In the genomic region with DNA sequence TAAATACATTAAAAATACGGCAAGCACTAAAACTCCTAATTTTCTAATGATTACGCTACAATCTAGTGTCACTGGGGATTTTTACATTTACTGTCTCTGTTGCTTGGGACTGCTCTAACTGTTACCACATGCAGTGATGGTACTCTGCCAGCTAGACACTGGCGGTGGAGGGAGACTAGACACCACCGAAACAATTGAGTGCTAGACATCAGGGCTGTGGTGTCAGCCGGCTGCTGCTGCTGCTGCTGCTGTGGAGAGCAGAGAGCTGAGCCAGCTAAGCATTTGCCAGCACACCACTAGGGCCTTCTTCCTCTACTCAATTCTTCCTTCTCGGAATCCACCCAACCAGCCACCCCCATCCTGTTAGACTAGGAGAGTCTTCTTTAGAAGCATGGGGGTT, we compare ENCODE assay signal across 13 mouse cellular contexts. TPM values are rescaled to one million over a fixed set of nuclear protein-coding genes. Genes with fewer than 3 reads are reported as not detected.
A peak's percentile ranks its signal among the peaks of the same experiment; 100 is the strongest.
DNase-seq lines count a peak whose midpoint lies in the region; ATAC-seq and TF ChIP-seq lines count a peak whose summit lies in the region.
"Had no signal": no experiment of that assay in that cellular context is flagged by ENCODE, and none has a peak within 500 bp of the region (broad histone marks: within the 10 kb centered on the region; RNA-seq: fewer than 3 reads in every experiment).

No protein-coding gene starts in this region.

- no peak overlapping the region; the same call in 1 of the 2 replicates for H3K4me2 ChIP-seq in midbrain, embryonic 12.5 days (replicated peaks)
- no peak overlapping the region for H3K4me2 ChIP-seq in forebrain, postnatal 0 days (ENCODE audit: low read depth)
- H3K4me2 ChIP-seq in neural tube, embryonic 13.5 days: peak overlapping the region; percentile 57

- H3K36me3 ChIP-seq in midbrain, embryonic 12.5 days: no peaks in the 10 kb centered on the region
- H3K36me3 ChIP-seq in midbrain, embryonic 10.5 days: no peaks in the 10 kb centered on the region
- no peaks in the 10 kb centered on the region for H3K36me3 ChIP-seq in forebrain, postnatal 0 days (ENCODE audit: insufficient read depth)
- no peaks in the 10 kb centered on the region for H3K36me3 ChIP-seq in neural tube, embryonic 13.5 days
- H3K36me3 ChIP-seq: embryonic facial prominence, embryonic 12.5 days; heart, embryonic 10.5 days; liver, embryonic 12.5 days had no signal

- no peak overlapping the region for H3K4me3 ChIP-seq in midbrain, embryonic 12.5 days
- no peak overlapping the region for H3K4me3 ChIP-seq in midbrain, embryonic 10.5 days
- no peak overlapping the region for H3K4me3 ChIP-seq in forebrain, postnatal 0 days (ENCODE audit: low read depth, low read length)
- no peak overlapping the region for H3K4me3 ChIP-seq in neural tube, embryonic 13.5 days
- H3K4me3 ChIP-seq: liver, embryonic 12.5 days had no signal

- H3K9ac ChIP-seq in midbrain, embryonic 12.5 days (replicated peaks): no peak overlapping the region
- no peak overlapping the region for H3K9ac ChIP-seq in forebrain, postnatal 0 days
- no peak overlapping the region for H3K9ac ChIP-seq in neural tube, embryonic 13.5 days
- H3K9ac ChIP-seq: embryonic facial prominence, embryonic 12.5 days; liver, embryonic 12.5 days had no signal

- peaks cover 6% of the 10 kb centered on the region; the same call in 1 of the 2 replicates for H3K27me3 ChIP-seq in midbrain, embryonic 12.5 days
- no peaks in the 10 kb centered on the region; the same call in 1 of the 2 replicates for H3K27me3 ChIP-seq in midbrain, embryonic 10.5 days (ENCODE audit: low read depth, poor library complexity, severe bottlenecking)
- H3K27me3 ChIP-seq in forebrain, postnatal 0 days (ENCODE audit: insufficient read depth, low read length): no peaks in the 10 kb centered on the region
- H3K27me3 ChIP-seq in neural tube, embryonic 13.5 days: no peaks in the 10 kb centered on the region
- H3K27me3 ChIP-seq: embryonic facial prominence, embryonic 12.5 days had no signal

- H3K4me1 ChIP-seq in midbrain, embryonic 12.5 days: peaks cover 7% of the 10 kb centered on the region
- peaks cover 11% of the 10 kb centered on the region for H3K4me1 ChIP-seq in midbrain, embryonic 10.5 days
- no peaks in the 10 kb centered on the region for H3K4me1 ChIP-seq in forebrain, postnatal 0 days (ENCODE audit: insufficient read depth)
- H3K4me1 ChIP-seq in neural tube, embryonic 13.5 days (replicated peaks): peaks cover 18% of the 10 kb centered on the region
- H3K4me1 ChIP-seq: heart, embryonic 10.5 days; liver, embryonic 12.5 days had no signal

- DNase-seq in frontal cortex, postnatal 36 days (ENCODE audit: low spot score in 2 of 2): no peak
- DNase-seq in midbrain, embryonic 10.5 days (ENCODE audit: low spot score): no peak
- DNase-seq in forebrain, postnatal 0 days: peak; percentile 51
- DNase-seq in thymus, adult 18-20 months: no peak

- peak; percentile 64 for ATAC-seq in frontal cortex, adult (ENCODE audit: low TSS enrichment)
- ATAC-seq in midbrain, embryonic 12.5 days (ENCODE audit: low FRiP score, low read depth): peak; percentile 27; the same call in 1 of the 2 replicates
- ATAC-seq in forebrain, postnatal 0 days: peak; percentile 43
- peak; percentile 76 for ATAC-seq in neural tube, embryonic 13.5 days (ENCODE audit: low read depth)
- ATAC-seq: CD4-positive, CD25-positive, alpha-beta regulatory T cell, adult 4 months; liver, embryonic 12.5 days had no signal

- TF ChIP-seq CTCF in forebrain, postnatal 0 days (IDR thresholded peaks at IDR 0.05; ENCODE audit: low read depth): no peak

- 69% methylated on average over 6 of the region's 6 CpGs for WGBS in midbrain, embryonic 12.5 days
- 75% methylated on average over 6 of the region's 6 CpGs for WGBS in midbrain, embryonic 10.5 days
- WGBS in forebrain, postnatal 0 days: 38% methylated on average over 6 of the region's 6 CpGs
- WGBS in neural tube, embryonic 13.5 days: 46% methylated on average over 6 of the region's 6 CpGs

- H3K9me3 ChIP-seq in midbrain, embryonic 12.5 days: no peaks in the 10 kb centered on the region
- no peaks in the 10 kb centered on the region for H3K9me3 ChIP-seq in midbrain, embryonic 10.5 days (replicated peaks)
- no peaks in the 10 kb centered on the region for H3K9me3 ChIP-seq in forebrain, postnatal 0 days (ENCODE audit: low read length)
- no peaks in the 10 kb centered on the region for H3K9me3 ChIP-seq in neural tube, embryonic 13.5 days
- H3K9me3 ChIP-seq: embryonic facial prominence, embryonic 12.5 days; heart, embryonic 10.5 days; liver, embryonic 12.5 days had no signal

- H3K27ac ChIP-seq in midbrain, embryonic 12.5 days (replicated peaks): no peak overlapping the region
- no peak overlapping the region for H3K27ac ChIP-seq in midbrain, embryonic 10.5 days (replicated peaks)
- H3K27ac ChIP-seq in forebrain, postnatal 0 days (ENCODE audit: low read depth, low read length): peak overlapping the region; percentile 51
- peak overlapping the region; percentile 46; the same call in 1 of the 2 replicates for H3K27ac ChIP-seq in neural tube, embryonic 13.5 days (replicated peaks)
- H3K27ac ChIP-seq: embryonic facial prominence, embryonic 12.5 days; heart, embryonic 10.5 days; liver, embryonic 12.5 days had no signal

RNA-seq across cellular contexts. Expression of gene Nfasc, which starts 17.8 kb away (rescaled TPM):
- polyA plus RNA-seq in midbrain, embryonic 12.5 days (2016; fragmentation: Nextera tagmentation; extraction: Ambion mirVana): 32.8 and 40.8 TPM in 2 replicates
- polyA plus RNA-seq in midbrain, embryonic 10.5 days (2016; fragmentation: Nextera tagmentation; extraction: Ambion mirVana): 14.5 and 19.7 TPM in 2 replicates
- total RNA-seq in forebrain, postnatal 0 days (2014; rRNA removed): 42.2 and 55.2 TPM in 2 replicates
- 21.4 and 32.7 TPM in 2 replicates for polyA plus RNA-seq in forebrain, postnatal 0 days (2015; fragmentation: Nextera tagmentation; extraction: Ambion mirVana)
- polyA plus RNA-seq in neural tube, embryonic 13.5 days (2015; fragmentation: Nextera tagmentation; extraction: Ambion mirVana): 38.2 and 44.3 TPM in 2 replicates
- total RNA-seq: megakaryocyte, adult 5-6 weeks; MEL had no signal
- polyA plus RNA-seq: CD4-positive, CD25-positive, alpha-beta regulatory T cell, adult 4 months had no signal

Comparison
In these comparisons a context has a peak if more than half of its experiments do, and no peak if none do; other contexts are left out.
1. H3K27ac ChIP-seq: peak in forebrain, postnatal 0 days (single experiment) and neural tube, embryonic 13.5 days (single experiment); none in midbrain, embryonic 12.5 days (single experiment) and midbrain, embryonic 10.5 days (single experiment).
2. Peak in every context shown above with its lines, with median percentiles within 50 percentile points of each other: ATAC-seq.